15 mouse cellular contexts compared by ENCODE assay signal in the genomic region with DNA sequence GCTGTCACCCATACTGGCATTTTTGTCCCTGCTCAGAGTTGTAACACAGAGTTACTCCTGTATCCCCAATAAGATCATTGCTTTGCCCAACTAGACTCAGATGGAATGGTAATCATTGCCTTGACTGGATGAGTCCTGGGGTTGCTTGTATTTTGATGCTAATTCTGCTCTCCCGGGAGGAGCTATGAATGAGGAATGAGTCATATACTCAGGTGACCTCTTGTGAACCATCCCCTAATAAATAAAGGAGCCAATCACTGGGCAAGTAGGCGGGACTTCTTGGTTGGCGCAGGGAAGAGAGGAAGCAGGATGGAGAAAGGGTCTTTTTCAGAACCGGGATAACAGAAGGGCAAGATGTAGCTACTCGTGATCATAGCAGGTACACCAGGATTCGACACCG.
"Had no signal": no experiment of that assay in that cellular context is flagged by ENCODE, and none has a peak within 500 bp of the region (broad histone marks: within the 10 kb centered on the region; RNA-seq: fewer than 3 reads in every experiment).

No protein-coding gene starts in this region.

- H3K4me3 ChIP-seq: lung, embryonic 15.5 days; megakaryocyte, embryonic 14.5 days; midbrain, embryonic 13.5 days; midbrain, embryonic 15.5 days; neural tube, embryonic 12.5 days; stomach, embryonic 15.5 days had no signal

- DNase-seq: lung, adult 18-20 months; lung, postnatal 14 days; lung, postnatal 36 days; retina, postnatal 1 day; right cerebral cortex, adult 18-20 months; right cerebral cortex, postnatal 25 days; thymus, adult 2 months; thymus, postnatal 25 days; thymus, postnatal 4 days had no signal

- H3K4me1 ChIP-seq: lung, embryonic 15.5 days; megakaryocyte, embryonic 14.5 days; midbrain, embryonic 13.5 days; midbrain, embryonic 15.5 days; neural tube, embryonic 12.5 days; stomach, embryonic 15.5 days had no signal
